ENCODE assay signal across 8 mouse cellular contexts in genomic region chr9:96631389-96632072, GRCm38 (mm10). TPM values are rescaled to one million over a fixed set of nuclear protein-coding genes. Genes with fewer than 3 reads are reported as not detected.
DNase-seq lines count a peak whose midpoint lies in the region; ATAC-seq and TF ChIP-seq lines count a peak whose summit lies in the region.

Gene Rasa2 (minus strand): TSS chr9:96631617.

- 3% methylated on average over 51 of the region's 52 CpGs for WGBS in forebrain, embryonic 11.5 days
- WGBS in heart, embryonic 16.5 days = 2% methylated on average over 50 of the region's 52 CpGs
- WGBS in liver, embryonic 16.5 days (ENCODE audit: insufficient replicate concordance) = 2% methylated on average over 46 of the region's 52 CpGs
- WGBS in neural tube, embryonic 13.5 days = 2% methylated on average over 48 of the region's 52 CpGs

- peak; percentile 99 for ATAC-seq in forebrain, embryonic 11.5 days (replicated peaks; ENCODE audit: low FRiP score)
- peak; percentile 99 for ATAC-seq in heart, embryonic 16.5 days (replicated peaks; ENCODE audit: extremely low read depth, insufficient read depth, low FRiP score)
- ATAC-seq in liver, embryonic 16.5 days (ENCODE audit: low read depth) = peak; percentile 98
- peak; percentile 99 for ATAC-seq in neural tube, embryonic 13.5 days (ENCODE audit: low read depth)

- H3K36me3 ChIP-seq in forebrain, embryonic 11.5 days (ENCODE audit: control insufficient read depth, insufficient read depth, low read length) = no peaks in the 10 kb centered on the region
- no peaks in the 10 kb centered on the region for H3K36me3 ChIP-seq in heart, embryonic 16.5 days (ENCODE audit: control insufficient read depth, insufficient read depth)
- H3K36me3 ChIP-seq in liver, embryonic 16.5 days (ENCODE audit: control insufficient read depth, insufficient read depth) = no peaks in the 10 kb centered on the region
- no peaks in the 10 kb centered on the region for H3K36me3 ChIP-seq in neural tube, embryonic 13.5 days
- H3K36me3 ChIP-seq in testis, adult 2 months (ENCODE audit: control insufficient read depth, insufficient read depth, low read length) = no peaks in the 10 kb centered on the region

- peak within 1 kb of the TSS; percentile 82 for H3K4me2 ChIP-seq in forebrain, embryonic 11.5 days (ENCODE audit: low read depth, low read length, severe bottlenecking)
- peak within 1 kb of the TSS; percentile 82 for H3K4me2 ChIP-seq in heart, embryonic 16.5 days (ENCODE audit: low read depth, low read length)
- peak within 1 kb of the TSS; percentile 93 for H3K4me2 ChIP-seq in liver, embryonic 16.5 days (ENCODE audit: low read depth, low read length)
- peak within 1 kb of the TSS; percentile 74 for H3K4me2 ChIP-seq in neural tube, embryonic 13.5 days

- peak within 1 kb of the TSS; percentile 96 for H3K9ac ChIP-seq in forebrain, embryonic 11.5 days (ENCODE audit: low read length)
- H3K9ac ChIP-seq in heart, embryonic 16.5 days (ENCODE audit: low read length) = peak within 1 kb of the TSS; percentile 89
- H3K9ac ChIP-seq in liver, embryonic 16.5 days (ENCODE audit: low read depth, low read length) = peak within 1 kb of the TSS; percentile 80
- peak within 1 kb of the TSS; percentile 98 for H3K9ac ChIP-seq in neural tube, embryonic 13.5 days

- no peaks in the 10 kb centered on the region for H3K9me3 ChIP-seq in forebrain, embryonic 11.5 days (ENCODE audit: control insufficient read depth, low read length)
- H3K9me3 ChIP-seq in heart, embryonic 16.5 days (replicated peaks; ENCODE audit: control insufficient read depth, low read length) = no peaks in the 10 kb centered on the region
- no peaks in the 10 kb centered on the region for H3K9me3 ChIP-seq in liver, embryonic 16.5 days (replicated peaks; ENCODE audit: control insufficient read depth, low read length)
- H3K9me3 ChIP-seq in neural tube, embryonic 13.5 days = no peaks in the 10 kb centered on the region

- H3K27me3 ChIP-seq in forebrain, embryonic 11.5 days (ENCODE audit: control insufficient read depth, insufficient read depth, low read length) = peaks cover 2% of the 10 kb centered on the region; the same call in 1 of the 2 replicates
- 0 out of 2 replicates have a peak, but pooled peaks cover 2% of the 10 kb centered on the region for H3K27me3 ChIP-seq in heart, embryonic 16.5 days (ENCODE audit: control insufficient read depth, insufficient read depth, low read length)
- peaks cover 22% of the 10 kb centered on the region for H3K27me3 ChIP-seq in liver, embryonic 16.5 days (ENCODE audit: control insufficient read depth, insufficient read depth, low read depth, low read length)
- H3K27me3 ChIP-seq in neural tube, embryonic 13.5 days = peaks cover 7% of the 10 kb centered on the region; the same call in 1 of the 2 replicates
- no peaks in the 10 kb centered on the region for H3K27me3 ChIP-seq in testis, adult 2 months (ENCODE audit: control insufficient read depth, insufficient read depth, low read length)

- peak; percentile 90 to 92 for DNase-seq in CD8-positive naive resting alpha-beta T cell, adult 2 months (ENCODE audit: low read depth in 2 of 2, low spot score in 2 of 2)
- peak; percentile 80 for DNase-seq in c-Kit-positive CD71-negative TER-119-negative erythroid progenitor cells, embryonic 14.5 days (ENCODE audit: low read depth)
- peak; percentile 95 for DNase-seq in forebrain, embryonic 11.5 days (ENCODE audit: low spot score)
- DNase-seq in kidney, postnatal 4 days = peak; percentile 94 to 96

- peak within 1 kb of the TSS; percentile 91 for H3K4me3 ChIP-seq in forebrain, embryonic 11.5 days (ENCODE audit: low read depth, low read length)
- peak within 1 kb of the TSS; percentile 82 for H3K4me3 ChIP-seq in heart, embryonic 16.5 days (ENCODE audit: low read length)
- peak within 1 kb of the TSS; percentile 79 for H3K4me3 ChIP-seq in liver, embryonic 16.5 days (ENCODE audit: low read depth, low read length)
- peak within 1 kb of the TSS; percentile 87 for H3K4me3 ChIP-seq in neural tube, embryonic 13.5 days
- peak within 1 kb of the TSS; percentile 84 for H3K4me3 ChIP-seq in testis, adult 2 months (ENCODE audit: control insufficient read depth, low read depth, low read length)

- TF ChIP-seq POLR2A in testis, adult 2 months (IDR thresholded peaks at IDR 0.05; ENCODE audit: control insufficient read depth, low read depth, low read length) = peak; percentile 82

- no peaks in the 10 kb centered on the region; the same call in 1 of the 2 replicates for H3K4me1 ChIP-seq in forebrain, embryonic 11.5 days (replicated peaks; ENCODE audit: control insufficient read depth, insufficient read depth, low read length)
- H3K4me1 ChIP-seq in heart, embryonic 16.5 days (ENCODE audit: control insufficient read depth, insufficient read depth, low read length) = peaks cover 23% of the 10 kb centered on the region
- peaks cover 18% of the 10 kb centered on the region for H3K4me1 ChIP-seq in liver, embryonic 16.5 days (ENCODE audit: control insufficient read depth, low read depth, low read length)
- peaks cover 22% of the 10 kb centered on the region for H3K4me1 ChIP-seq in neural tube, embryonic 13.5 days (replicated peaks)
- peaks cover 2% of the 10 kb centered on the region for H3K4me1 ChIP-seq in testis, adult 2 months (ENCODE audit: control insufficient read depth, insufficient read depth, low read length)

- no peak for TF ChIP-seq CTCF in testis, adult 2 months (IDR thresholded peaks at IDR 0.05; ENCODE audit: control insufficient read depth, insufficient read depth, insufficient replicate concordance, low read depth, low read length)

- H3K27ac ChIP-seq in forebrain, embryonic 11.5 days (ENCODE audit: low read depth, low read length) = peak within 1 kb of the TSS; percentile 94
- peak within 1 kb of the TSS; percentile 95 for H3K27ac ChIP-seq in heart, embryonic 16.5 days (ENCODE audit: low read length)
- H3K27ac ChIP-seq in liver, embryonic 16.5 days (ENCODE audit: low read length) = peak within 1 kb of the TSS; percentile 73
- peak within 1 kb of the TSS; percentile 98 for H3K27ac ChIP-seq in neural tube, embryonic 13.5 days (replicated peaks)
- H3K27ac ChIP-seq in testis, adult 2 months (ENCODE audit: control insufficient read depth, insufficient read depth, low read depth, low read length) = peak within 1 kb of the TSS; percentile 40

RNA-seq across cellular contexts. Expression of gene Rasa2, which starts in this region (rescaled TPM):
- 15.8 and 16.9 TPM in 2 replicates for polyA plus RNA-seq in forebrain, embryonic 11.5 days (2014; fragmentation: Nextera tagmentation; extraction: Ambion mirVana)
- 13.3 and 13.4 TPM in 2 replicates for polyA plus RNA-seq in heart, embryonic 16.5 days (2015; fragmentation: Nextera tagmentation; extraction: Ambion mirVana)
- 2.2 and 2.6 TPM in 2 replicates for polyA plus RNA-seq in liver, embryonic 16.5 days (2015; fragmentation: Nextera tagmentation; extraction: Ambion mirVana)
- 16.3 and 17.7 TPM in 2 replicates for polyA plus RNA-seq in neural tube, embryonic 13.5 days (2015; fragmentation: Nextera tagmentation; extraction: Ambion mirVana)
- polyA plus RNA-seq in testis, adult 2 months (2012; rRNA removed) = 1.8 TPM in 2 replicates

Comparison
In these comparisons a context has a peak if more than half of its experiments do, and no peak if none do; other contexts are left out.
1. Peak in every context shown above with its lines: DNase-seq, ATAC-seq, H3K4me3 ChIP-seq and H3K27ac ChIP-seq.
2. H3K27ac ChIP-seq: peak in every context shown above with its lines; median percentile 98 in neural tube, embryonic 13.5 days; 95 in heart, embryonic 16.5 days; 94 in forebrain, embryonic 11.5 days; 73 in liver, embryonic 16.5 days; 40 in testis, adult 2 months.